Mouse (Mus musculus): ENCODE results near the gene Ssbp3. TPM values are rescaled to one million over a fixed set of nuclear protein-coding genes. Genes with fewer than 3 reads are reported as not detected.

The Ssbp3 gene
- polyA plus RNA-seq, 1 experiment = not detected

DNA sequence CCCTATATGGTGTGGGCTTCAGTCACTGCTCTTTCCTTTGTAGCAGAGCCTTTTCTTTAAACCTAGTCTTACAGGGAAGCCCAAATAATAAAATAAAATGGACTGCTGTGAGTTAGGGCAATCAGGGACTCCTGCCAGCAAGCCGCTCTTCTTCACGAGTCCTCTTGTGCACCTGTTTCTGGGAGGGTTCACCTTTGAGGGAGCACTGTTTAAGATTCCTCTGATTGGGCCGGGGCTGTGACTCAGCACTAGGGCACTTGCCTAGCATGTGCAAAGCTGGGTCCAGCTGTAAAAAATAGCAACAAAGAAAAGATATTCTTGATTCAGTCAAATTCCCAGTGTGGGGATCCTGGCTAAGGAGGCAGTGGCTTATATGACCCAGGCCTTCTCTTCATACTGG is 34.4 kb downstream of the Ssbp3 start:
- 74% methylated on average over 3 of the region's 3 CpGs for WGBS
- H3K4me1 ChIP-seq (ENCODE audit: control insufficient read depth, insufficient read depth, low read length) = peaks cover 17% of the 10 kb centered on the region
- H3K4me3 ChIP-seq (ENCODE audit: insufficient read depth, low read depth, low read length) = no peak overlapping the region
- TF ChIP-seq CTCF (IDR thresholded peaks at IDR 0.05; ENCODE audit: insufficient read depth, low read depth, low read length) = no peak
- TF ChIP-seq POLR2A (IDR thresholded peaks at IDR 0.05; ENCODE audit: insufficient read depth, low read depth, low read length) = no peak
- no peak overlapping the region for H3K27ac ChIP-seq (ENCODE audit: insufficient read depth, low read depth, low read length)

DNA sequence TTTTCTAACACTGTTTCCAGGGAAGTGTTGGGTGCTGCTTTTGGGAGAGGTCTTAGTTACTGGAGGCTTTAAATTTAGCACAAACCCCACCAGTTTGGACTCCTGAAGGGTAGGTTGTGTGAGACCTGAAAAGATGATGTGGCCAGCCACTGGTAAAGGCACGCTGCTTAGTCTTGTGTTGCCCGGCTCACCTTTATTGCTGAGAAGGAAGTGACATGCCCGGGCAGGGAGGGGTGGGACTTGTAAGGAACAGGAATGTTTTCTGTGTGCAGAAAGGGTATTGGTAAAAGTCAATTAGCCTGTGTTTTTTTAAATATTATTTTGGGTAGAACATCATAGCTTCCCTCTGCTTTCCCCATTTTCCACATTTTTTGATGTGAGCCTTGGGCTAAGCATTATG is 37.2 kb downstream of the Ssbp3 start:
- Histone ChIP-seq H3K27ac (ENCODE audit: insufficient read depth, low read depth, low read length) (no peak overlapping the region), H3K4me3 (ENCODE audit: insufficient read depth, low read depth, low read length) (no peak overlapping the region), H3K4me1 (ENCODE audit: control insufficient read depth, insufficient read depth, low read length) (peaks cover 4% of the 10 kb centered on the region; the same call in 1 of the 2 replicates)
- WGBS = 93% methylated on average over 3 of the region's 3 CpGs
- TF ChIP-seq POLR2A (IDR thresholded peaks at IDR 0.05; ENCODE audit: insufficient read depth, low read depth, low read length) (no peak), CTCF (IDR thresholded peaks at IDR 0.05; ENCODE audit: insufficient read depth, low read depth, low read length) (no peak)

DNA sequence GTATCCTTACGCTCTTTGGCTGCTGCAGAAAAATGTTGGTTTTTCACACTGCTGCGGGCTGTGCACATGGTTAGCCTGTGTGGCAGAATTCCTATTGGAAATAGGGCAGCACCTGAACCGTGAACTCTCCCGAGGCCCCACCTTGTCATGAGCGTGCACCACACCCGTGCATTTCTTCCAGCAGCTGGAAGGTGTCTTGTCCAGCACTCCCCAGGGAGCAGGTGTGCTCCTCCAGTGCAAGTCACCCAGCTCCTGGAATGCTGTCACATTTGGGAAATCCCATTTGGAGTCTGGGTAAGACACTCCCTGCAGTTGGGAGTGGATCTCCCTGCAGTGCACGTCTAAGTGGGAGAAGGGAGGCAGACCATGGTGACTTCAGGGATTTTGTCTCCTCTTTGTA is 38.0 kb downstream of the Ssbp3 start:
- 95% methylated on average over 7 of the region's 7 CpGs for WGBS
- no peak overlapping the region for H3K4me3 ChIP-seq (ENCODE audit: insufficient read depth, low read depth, low read length)
- TF ChIP-seq POLR2A (IDR thresholded peaks at IDR 0.05; ENCODE audit: insufficient read depth, low read depth, low read length) (no peak), CTCF (IDR thresholded peaks at IDR 0.05; ENCODE audit: insufficient read depth, low read depth, low read length) (no peak)
- peaks cover 5% of the 10 kb centered on the region for H3K4me1 ChIP-seq (ENCODE audit: control insufficient read depth, insufficient read depth, low read length)
- no peak overlapping the region for H3K27ac ChIP-seq (ENCODE audit: insufficient read depth, low read depth, low read length)

DNA sequence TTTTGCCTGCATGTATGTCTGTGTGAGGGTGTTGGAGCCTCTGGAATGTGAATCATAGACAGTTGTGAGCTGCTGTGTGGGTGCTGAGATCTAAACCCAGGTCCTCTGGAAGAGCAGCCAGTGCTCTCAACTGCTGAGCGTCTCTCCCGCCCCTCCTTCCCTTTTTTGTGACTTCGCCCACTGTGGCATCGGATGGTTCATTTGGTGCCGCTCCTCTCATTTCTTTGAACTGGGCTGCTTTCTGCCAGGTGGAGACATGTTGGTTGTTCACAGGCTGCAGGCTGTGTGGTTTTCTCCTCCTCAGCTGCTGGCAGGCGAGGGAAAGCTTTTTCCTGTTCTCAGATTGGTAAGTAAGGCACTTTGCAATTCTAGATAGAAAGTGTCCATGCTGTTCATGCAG is 38.7 kb downstream of the Ssbp3 start:
- Histone ChIP-seq H3K27ac (ENCODE audit: insufficient read depth, low read depth, low read length) (no peak overlapping the region), H3K4me3 (ENCODE audit: insufficient read depth, low read depth, low read length) (no peak overlapping the region), H3K4me1 (ENCODE audit: control insufficient read depth, insufficient read depth, low read length) (peaks cover 11% of the 10 kb centered on the region)
- TF ChIP-seq POLR2A (IDR thresholded peaks at IDR 0.05; ENCODE audit: insufficient read depth, low read depth, low read length) (no peak), CTCF (IDR thresholded peaks at IDR 0.05; ENCODE audit: insufficient read depth, low read depth, low read length) (no peak)
- 95% methylated on average over 6 of the region's 6 CpGs for WGBS

DNA sequence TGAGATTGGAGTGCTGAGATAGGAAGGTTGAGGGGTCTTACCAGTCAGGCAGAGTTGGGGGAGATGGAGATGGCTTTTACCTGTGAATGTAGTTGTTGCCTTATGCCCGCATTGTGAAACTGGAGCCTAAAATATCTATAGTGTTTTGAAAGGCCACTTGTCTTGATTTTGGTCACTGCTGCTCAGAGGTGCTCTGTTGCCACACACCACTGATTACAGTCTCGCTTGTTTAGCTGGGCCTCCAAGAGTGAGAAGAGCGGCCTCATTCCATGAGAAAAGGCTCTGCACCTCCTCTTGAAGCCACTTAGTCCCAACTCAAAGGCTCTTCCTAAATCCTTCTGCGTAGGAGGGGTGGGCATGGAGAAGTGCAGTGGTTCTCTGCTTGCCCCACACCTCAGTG is 40.3 kb downstream of the Ssbp3 start:
- 93% methylated on average over 4 of the region's 4 CpGs for WGBS
- TF ChIP-seq CTCF (IDR thresholded peaks at IDR 0.05; ENCODE audit: insufficient read depth, low read depth, low read length) (no peak), POLR2A (IDR thresholded peaks at IDR 0.05; ENCODE audit: insufficient read depth, low read depth, low read length) (no peak)

DNA sequence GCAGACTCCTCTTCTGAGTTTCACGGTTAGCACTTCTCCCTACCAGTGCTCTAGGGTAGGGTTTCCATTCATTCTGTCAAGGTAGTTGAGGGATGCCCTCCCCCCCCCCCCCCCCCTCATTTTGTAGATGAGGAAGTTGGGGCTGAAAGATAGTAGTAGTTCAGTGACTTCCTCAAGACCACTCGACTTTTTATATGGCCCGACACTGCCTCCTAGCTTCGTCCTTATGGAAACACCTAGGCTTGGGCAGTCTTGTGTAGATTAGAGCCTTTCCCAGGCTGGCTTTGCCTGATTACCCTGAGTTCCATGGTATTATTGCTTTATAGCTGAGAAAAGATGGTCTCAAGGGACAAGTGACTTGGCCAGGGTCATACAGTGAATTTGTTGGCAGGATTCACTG is 41.0 kb downstream of the Ssbp3 start:
- 83% methylated on average over 4 of the region's 4 CpGs for WGBS
- no peak overlapping the region for H3K4me3 ChIP-seq (ENCODE audit: insufficient read depth, low read depth, low read length)
- no peak overlapping the region for H3K27ac ChIP-seq (ENCODE audit: insufficient read depth, low read depth, low read length)
- peaks cover 28% of the 10 kb centered on the region for H3K4me1 ChIP-seq (ENCODE audit: control insufficient read depth, insufficient read depth, low read length)
- no peak for TF ChIP-seq POLR2A (IDR thresholded peaks at IDR 0.05; ENCODE audit: insufficient read depth, low read depth, low read length)
- no peak for TF ChIP-seq CTCF (IDR thresholded peaks at IDR 0.05; ENCODE audit: insufficient read depth, low read depth, low read length)

More for the DNA sequence above, 40.3 kb downstream of the Ssbp3 start:
- no peak overlapping the region for H3K27ac ChIP-seq (ENCODE audit: insufficient read depth, low read depth, low read length)
- H3K4me3 ChIP-seq (ENCODE audit: insufficient read depth, low read depth, low read length) = no peak overlapping the region
- H3K4me1 ChIP-seq (ENCODE audit: control insufficient read depth, insufficient read depth, low read length) = peaks cover 22% of the 10 kb centered on the region

DNA sequence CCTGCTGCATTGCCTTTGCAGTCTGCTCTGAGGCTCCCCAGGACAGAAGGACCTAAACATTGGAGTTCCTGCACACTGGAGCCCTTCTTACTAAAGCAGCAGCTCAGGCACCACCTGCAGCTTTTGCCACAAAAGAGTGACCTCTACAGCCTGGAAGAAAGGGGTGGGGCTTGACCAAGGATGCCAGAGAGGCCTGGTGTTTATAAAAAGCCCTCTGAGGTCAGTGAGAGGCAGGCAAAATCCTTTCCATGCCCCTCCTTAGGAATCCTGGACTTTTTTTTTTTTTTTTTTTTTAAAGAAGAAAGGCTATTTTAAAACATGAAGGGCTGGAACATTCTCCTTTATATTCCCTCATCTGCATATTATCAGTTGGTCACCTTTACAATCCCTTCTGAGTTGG is 42.7 kb downstream of the Ssbp3 start:
- Histone ChIP-seq H3K4me1 (ENCODE audit: control insufficient read depth, insufficient read depth, low read length) (peaks cover 35% of the 10 kb centered on the region), H3K4me3 (ENCODE audit: insufficient read depth, low read depth, low read length) (no peak overlapping the region), H3K27ac (ENCODE audit: insufficient read depth, low read depth, low read length) (no peak overlapping the region)
- TF ChIP-seq CTCF (IDR thresholded peaks at IDR 0.05; ENCODE audit: insufficient read depth, low read depth, low read length) = no peak
- TF ChIP-seq POLR2A (IDR thresholded peaks at IDR 0.05; ENCODE audit: insufficient read depth, low read depth, low read length) = no peak

DNA sequence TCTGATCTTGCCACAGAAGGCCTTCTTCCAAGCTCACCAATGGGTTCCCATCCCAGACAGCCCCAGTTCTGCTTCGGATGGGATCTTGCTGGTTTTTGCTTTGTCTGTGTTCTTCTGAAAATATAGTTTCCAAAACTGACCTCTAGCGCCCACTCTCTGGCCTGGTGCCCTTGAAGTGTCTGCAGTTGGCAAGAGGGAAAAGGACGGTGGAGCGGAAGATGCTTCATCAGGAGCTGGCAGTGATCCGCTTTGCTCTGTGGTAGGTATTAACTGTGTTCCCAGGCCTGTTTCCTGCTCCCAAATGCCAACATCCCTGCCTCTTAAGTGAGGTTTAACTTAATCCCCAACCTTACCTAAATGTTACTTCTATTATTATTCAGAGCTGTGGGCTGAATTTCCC is 43.3 kb downstream of the Ssbp3 start:
- TF ChIP-seq CTCF (IDR thresholded peaks at IDR 0.05; ENCODE audit: insufficient read depth, low read depth, low read length) (no peak), POLR2A (IDR thresholded peaks at IDR 0.05; ENCODE audit: insufficient read depth, low read depth, low read length) (no peak)
- 71% methylated on average over 5 of the region's 5 CpGs for WGBS
- H3K27ac ChIP-seq (ENCODE audit: insufficient read depth, low read depth, low read length) = no peak overlapping the region
- H3K4me1 ChIP-seq (ENCODE audit: control insufficient read depth, insufficient read depth, low read length) = peaks cover 35% of the 10 kb centered on the region
- no peak overlapping the region for H3K4me3 ChIP-seq (ENCODE audit: insufficient read depth, low read depth, low read length)

DNA sequence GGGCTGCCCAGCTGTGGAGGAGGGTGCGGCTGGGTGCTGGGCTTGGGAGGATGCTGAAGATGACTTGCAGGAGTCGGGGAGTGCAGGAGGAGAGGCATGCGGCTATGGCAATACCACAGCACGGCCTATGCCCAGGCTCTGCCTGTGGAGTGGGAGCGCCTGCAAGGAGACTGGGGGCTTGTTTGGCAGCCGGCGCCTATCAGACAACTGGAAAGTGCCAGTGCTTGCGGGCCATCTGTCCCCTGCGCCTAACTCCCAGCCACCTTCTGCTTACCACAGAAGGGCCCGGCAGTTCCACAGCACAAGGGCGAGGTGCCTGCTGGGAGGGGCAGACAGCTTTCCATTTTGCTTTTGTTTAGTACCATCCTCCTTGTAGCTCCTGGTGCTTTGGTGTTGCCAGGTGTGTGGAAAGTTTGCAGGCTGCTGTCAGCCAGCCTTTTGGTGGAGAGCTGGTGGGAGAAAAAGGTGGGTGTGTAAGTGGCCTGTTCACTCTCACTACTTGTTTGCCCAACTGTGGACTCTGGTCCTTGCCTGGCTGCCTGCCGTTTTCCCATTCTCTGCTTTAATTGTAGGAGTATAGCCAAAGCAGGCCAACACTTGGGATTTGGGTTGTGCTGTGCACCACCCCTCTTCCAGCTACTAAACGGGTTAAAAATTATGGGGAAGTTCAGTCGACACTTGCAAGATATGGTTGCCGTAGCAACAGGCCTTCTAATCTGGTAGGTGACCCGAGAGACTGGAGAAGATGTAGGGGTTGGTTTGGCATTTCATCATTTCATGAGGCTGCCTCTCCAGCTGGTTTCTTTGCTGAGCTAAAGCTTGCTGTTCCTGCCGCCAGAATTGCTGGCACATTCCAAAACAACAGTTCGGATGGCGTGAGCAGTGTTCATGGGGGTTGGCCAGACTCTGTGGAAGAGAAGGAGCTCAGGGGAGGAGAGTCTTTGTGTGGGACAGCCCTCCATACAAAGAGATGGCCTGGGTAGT is 45.5 kb downstream of the Ssbp3 start:
- WGBS = 53% methylated on average over 19 of the region's 19 CpGs
- TF ChIP-seq CTCF (IDR thresholded peaks at IDR 0.05; ENCODE audit: insufficient read depth, low read depth, low read length) (no peak), POLR2A (IDR thresholded peaks at IDR 0.05; ENCODE audit: insufficient read depth, low read depth, low read length) (no peak)
- H3K27ac ChIP-seq (ENCODE audit: insufficient read depth, low read depth, low read length) = no peak overlapping the region
- H3K4me3 ChIP-seq (ENCODE audit: insufficient read depth, low read depth, low read length) = no peak overlapping the region
- peaks cover 37% of the 10 kb centered on the region for H3K4me1 ChIP-seq (ENCODE audit: control insufficient read depth, insufficient read depth, low read length)
